Mouse (Mus musculus) gastrocnemius, postnatal 25 days (tissue): Measurements from ENCODE around the gene Lhfpl4. TPM values are rescaled to one million over a fixed set of nuclear protein-coding genes. Genes with fewer than 3 reads are reported as not detected.

Experiments
- DNase-seq: peaks from one replicate; pipeline ENCODE4 v3.0.0; 2022
- total RNA-seq, 2 experiments: library from RNA; stranded (reverse); gene quantifications; 1 replicate in 1 of 2; 2 replicates in 1 of 2; pipeline ENCODE4 v1.2.3; 2021

Gene Lhfpl4
- total RNA-seq, 2 experiments from 2014 or later = 0.38 to 0.54 TPM

DNA sequence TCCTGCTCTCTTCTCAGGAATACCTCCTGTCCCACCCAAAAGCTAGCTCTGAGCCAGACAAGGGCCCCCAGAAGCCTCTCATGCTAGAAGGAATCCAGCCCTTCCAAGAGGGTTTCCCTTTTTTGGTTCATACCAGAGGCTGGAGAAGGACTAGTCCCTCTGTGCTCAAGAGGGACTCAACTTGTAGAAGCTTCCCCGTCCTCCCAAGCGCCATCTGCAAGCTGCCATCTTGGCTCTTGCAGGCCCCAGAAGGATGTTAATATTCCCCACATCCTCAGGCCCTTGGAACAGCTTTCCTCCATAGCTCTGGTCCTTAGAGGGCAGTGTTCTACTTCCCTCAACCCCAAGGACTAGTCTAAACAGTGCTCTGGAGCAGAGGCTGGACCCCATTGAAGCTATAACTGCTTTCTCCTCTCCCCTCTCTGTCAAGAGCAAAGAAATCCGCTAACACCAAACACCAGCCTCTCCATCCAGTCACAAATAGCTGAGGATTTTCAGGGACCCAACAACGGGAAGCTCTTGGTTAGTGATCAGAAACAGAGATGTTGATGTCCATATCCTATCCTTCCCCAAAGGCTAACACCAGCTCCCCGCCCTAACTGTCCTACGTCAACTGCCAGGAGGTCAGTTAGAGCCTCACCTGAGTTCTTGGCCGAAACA lies 26.7 kb downstream of the Lhfpl4 start:
- DNase-seq = no peak

DNA sequence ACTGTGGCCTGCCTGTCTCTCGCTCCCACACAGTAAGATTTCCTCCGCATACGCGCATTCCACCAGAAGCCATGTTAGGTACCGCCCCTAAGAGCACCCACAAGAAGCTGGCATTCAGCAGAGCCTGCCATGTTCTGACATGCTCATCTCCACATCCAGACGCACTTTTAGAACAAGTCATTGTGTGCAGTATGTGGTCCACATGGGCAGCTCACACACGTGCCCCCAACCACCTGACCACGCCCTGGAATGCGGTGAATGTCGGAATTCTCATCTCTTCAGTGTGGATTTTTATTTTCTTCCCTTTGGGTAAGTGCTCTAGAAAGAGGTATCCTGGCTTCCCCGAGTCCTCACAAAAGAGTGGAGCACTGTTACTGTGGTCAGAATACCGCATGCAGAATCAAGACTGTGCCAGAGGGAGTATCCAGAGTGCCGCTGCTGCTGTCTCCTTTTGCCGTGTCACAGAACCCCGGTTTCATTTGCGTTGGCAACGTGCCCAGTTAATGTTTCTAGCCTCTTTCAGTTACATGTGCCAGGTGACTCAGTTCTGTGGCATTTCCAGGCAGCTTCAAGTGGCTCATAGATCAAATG lies 28.4 kb downstream of the Lhfpl4 start:
- DNase-seq = peak; percentile 52

DNA sequence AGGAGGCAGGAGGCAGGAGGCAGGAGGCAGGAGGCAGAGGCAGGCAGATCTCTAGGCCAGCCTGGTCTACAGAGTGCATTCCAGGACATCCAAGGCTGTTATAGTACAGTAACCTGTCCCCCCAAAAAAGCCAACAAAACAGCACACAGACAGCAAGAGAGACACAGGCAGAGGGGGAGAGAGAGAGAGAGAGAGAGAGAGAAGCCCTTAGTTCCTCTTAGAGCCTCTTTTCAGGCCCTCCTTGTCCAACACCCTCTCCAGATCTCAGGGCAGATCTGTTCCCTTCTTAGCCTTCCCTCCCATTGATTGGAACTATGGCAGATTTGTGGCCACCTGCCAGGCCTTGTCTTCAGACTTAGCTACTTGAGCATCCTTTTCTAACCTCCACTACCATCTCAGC lies 31.7 kb downstream of the Lhfpl4 start:
- no peak for DNase-seq

DNA sequence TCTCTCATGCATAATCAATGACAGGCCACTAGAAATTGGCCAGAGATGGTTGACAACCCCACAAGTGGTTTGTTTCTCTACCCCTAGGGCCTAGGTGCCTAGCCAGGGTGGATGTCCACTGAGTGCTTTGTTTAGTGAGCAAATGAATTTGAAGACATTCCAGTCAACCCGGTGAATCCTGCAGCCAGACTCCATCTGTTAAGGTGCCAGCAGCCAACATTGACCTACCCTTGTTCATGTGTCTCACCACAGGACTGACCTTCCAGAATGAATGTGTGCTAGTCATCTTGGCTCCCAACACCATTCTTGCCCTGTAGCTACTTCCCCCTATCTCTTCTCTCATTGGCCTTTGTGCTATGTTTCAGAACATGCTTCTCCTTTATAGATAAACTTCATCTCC lies 33.2 kb downstream of the Lhfpl4 start:
- DNase-seq = no peak

DNA sequence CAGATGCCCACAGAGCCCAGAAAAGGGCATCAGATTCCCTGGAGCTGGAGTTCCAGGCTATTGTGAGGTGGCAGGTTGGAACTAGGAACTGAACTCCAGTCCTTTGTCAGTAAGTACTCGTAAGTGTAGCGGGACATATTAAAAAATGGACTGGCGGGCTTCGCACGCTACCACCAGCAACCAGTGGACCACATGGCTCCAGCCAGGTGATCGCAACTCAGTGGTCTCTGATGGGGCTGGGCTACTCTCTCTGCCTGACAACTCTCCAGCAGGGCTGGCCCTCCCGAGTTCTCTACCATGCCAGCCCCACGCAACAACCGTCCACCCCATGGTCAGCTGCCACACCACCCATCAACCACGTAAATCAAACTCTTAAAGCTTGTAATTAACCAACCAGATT lies 35.1 kb downstream of the Lhfpl4 start:
- no peak for DNase-seq

DNA sequence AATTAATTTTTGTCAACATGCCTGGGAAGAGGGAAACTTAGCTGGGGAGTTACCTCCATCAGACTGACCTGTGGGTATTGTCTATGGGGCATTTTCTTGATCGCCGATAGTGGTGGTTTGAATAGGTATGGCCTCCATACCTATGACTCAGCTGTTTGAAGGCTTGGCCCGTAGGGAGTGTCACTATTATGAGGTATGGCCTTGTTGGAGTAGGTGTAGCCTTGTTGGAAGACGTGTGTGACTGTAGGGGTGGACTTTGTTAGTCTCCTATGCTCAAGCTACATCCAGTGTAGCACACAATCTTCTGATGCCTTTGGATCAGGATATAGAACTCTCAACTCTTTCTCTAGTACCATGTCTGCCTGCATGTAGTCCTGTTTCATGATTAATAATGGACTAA lies 39.1 kb downstream of the Lhfpl4 start:
- no peak for DNase-seq

DNA sequence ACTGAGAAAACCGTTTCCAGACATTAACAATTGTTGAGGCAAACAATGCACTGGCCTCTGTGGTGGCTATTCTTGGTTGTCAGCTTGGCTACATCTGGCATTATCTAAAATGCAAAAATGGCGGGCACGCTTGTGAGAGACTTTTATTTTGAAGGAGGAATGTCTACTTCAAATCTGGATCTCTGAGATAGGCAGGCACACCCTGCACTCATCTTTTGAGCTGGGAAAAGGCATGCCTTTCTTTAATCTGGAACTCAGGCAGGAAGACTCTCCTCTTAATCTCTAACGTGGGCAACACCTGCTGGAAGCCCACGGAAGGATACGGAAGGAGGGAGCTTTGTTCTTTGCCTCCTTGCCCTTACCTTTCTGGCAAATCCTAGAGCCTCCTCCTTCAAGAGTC lies 40.3 kb downstream of the Lhfpl4 start:
- DNase-seq = no peak

DNA sequence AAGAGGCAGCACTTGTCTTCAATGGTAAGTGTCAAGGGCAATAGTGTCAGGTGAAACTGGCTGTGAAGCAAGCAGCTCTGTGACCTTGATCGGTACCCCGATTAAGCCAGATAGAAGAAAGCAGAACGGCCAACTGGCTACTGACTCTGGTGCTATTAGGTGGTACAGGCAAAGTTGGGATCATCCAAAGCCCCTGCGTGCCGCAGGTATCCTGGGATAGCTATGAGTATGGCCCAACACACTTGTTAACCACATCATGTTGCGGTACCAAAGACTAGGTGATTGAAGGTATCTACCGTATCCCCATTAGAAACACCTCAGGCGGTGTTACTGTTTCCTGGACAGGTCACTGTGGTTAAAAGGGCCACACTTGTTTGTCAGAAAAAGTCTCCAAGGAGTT lies 41.1 kb downstream of the Lhfpl4 start:
- DNase-seq = no peak

DNA sequence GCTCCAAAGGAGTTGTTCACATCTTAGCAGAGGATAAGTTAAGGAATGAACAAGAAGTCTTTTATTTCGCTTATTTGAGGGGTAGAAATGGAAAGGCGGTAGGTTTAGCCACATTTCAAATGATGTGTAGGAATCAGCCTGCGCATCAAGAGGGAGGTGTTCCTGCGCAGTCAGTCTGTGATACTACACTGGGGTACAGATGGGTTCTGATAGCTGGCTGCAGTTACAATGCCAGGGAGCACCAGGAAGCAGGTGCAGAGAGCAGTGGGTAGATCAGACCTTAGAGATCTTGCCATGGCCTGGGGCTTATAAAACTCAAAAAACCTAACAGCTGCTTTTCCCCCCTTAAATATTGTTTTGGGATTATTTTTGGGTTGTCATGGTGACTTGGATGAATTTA lies 49.9 kb downstream of the Lhfpl4 start:
- no peak for DNase-seq

DNA sequence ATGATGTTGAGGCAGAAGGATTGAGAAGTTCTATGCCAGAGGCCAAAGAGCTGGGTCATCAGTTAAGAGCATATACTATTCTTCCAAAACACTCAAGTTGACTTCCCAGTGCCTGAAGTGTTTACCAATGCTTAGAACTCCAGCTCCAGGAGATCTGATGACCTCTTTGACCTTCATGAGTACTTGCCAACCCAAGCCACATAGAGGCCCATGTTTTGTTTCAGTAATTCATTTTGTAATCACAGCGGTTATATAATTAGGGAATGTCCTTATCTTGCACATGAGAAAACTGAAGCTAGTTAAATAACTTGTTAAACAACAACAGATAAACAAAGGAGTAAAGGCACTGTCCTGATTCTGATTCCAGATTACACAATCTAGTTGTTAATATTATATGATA lies 50.4 kb downstream of the Lhfpl4 start:
- no peak for DNase-seq

DNA sequence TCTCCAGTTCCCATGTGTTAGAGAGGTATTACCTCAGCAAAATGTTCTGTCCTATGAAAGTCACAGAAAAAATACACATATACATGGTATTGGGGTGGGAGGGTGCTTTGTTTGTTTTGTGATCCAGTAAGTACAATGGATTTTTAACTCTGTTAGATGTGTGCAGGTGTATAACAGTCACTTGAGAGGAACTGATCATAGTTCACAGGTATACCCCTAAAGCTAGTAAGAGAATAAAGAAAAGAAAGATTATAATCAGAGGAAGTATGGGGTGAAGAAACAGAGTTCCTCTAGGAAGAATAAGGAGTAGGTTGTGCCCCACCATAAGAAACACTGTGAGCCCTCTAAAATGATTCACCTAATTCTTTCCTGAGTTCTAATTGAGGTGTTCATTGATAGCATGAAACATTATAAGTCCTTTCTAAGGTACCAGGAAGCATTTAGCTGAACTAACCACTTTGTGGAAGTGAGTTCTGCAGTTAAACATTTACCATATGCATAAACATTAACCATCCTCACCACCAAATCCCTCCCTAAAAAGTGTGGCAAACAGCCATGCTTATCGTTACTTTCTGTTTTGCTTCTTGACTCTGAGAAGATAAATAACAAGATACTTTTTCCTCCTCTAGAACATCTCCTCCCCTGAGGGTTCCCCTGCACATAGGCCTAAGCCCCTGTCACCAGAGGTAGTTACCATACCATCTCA lies 53.6 kb downstream of the Lhfpl4 start:
- DNase-seq = no peak

DNA sequence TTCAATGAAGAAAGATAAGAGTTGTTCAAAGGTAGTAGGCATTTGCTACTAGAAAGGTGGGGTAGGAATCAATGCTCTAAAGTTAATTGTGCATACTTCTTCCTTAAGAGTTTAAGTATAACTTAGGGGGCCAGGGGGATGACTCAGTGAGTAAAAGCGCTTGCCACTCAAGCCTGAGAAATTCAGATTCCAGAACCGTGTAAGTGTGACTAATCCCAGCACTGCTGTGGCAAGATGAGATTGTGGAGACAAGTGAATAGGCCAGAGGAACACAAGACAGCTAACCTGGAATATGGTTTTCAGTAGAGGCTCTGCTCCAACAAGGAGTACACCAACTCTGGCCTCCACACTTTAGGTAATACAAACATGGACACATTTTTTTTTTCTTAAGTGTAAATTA lies 61.8 kb downstream of the Lhfpl4 start:
- no peak for DNase-seq

DNA sequence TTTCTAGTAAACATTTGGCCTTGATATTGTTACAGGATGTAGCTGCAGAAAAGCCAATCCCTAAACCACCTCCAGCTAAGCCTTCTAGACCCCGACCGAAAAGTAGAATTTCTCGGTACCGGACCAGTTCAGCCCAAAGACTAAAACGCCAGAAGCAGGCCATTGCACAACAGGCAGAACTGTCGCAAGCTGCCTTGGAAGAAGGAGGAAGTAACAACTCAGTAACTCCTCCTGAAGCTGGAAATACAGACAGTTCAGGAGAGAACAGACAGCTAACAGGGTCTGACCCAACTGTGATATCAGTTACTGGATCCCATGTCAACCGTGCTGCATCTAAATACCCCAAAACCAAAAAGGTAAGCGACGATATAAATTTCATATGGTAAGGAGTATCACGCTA lies 74.4 kb downstream of the Lhfpl4 start:
- no peak for DNase-seq

Other genes starting within 250 kb of the Lhfpl4 start
- gene Srgap3, start 248.1 kb downstream of the Lhfpl4 start, total RNA-seq = 1 to 10 TPM; 1.8 to 2.1 TPM
- 10 to 100 TPM; 13.6 to 14.6 TPM for gene Thumpd3, start 149.2 kb downstream of the Lhfpl4 start, total RNA-seq
- gene Setd5, start 118.0 kb downstream of the Lhfpl4 start, total RNA-seq = 10 to 100 TPM; 23.0 to 26.0 TPM
- gene Mtmr14, start 42.5 kb upstream of the Lhfpl4 start, total RNA-seq = 10 to 100 TPM; 13.2 to 14.5 TPM
- gene Cpne9, start 86.9 kb upstream of the Lhfpl4 start, total RNA-seq = not detected
- 1 to 10 TPM; 7.8 to 8.3 TPM for gene Brpf1, start 111.8 kb upstream of the Lhfpl4 start, total RNA-seq
- gene Ogg1, start 131.6 kb upstream of the Lhfpl4 start, total RNA-seq = 1 to 10 TPM; 4.0 to 6.0 TPM
- gene Camk1, start 148.6 kb upstream of the Lhfpl4 start, total RNA-seq = 10 to 100 TPM; 29.7 to 36.4 TPM
- 10 to 100 TPM; 14.0 to 14.4 TPM for gene Tada3, start 182.5 kb upstream of the Lhfpl4 start, total RNA-seq
- 10 to 100 TPM; 48.4 to 55.3 TPM for gene Arpc4, start 182.7 kb upstream of the Lhfpl4 start, total RNA-seq
- gene Ttll3, start 193.9 kb upstream of the Lhfpl4 start, total RNA-seq = 1 to 10 TPM; 1.6 to 1.7 TPM
- gene Rpusd3, start 224.0 kb upstream of the Lhfpl4 start, total RNA-seq = 1 to 10 TPM; 8.0 to 9.7 TPM
- gene Cidec, start 240.4 kb upstream of the Lhfpl4 start, total RNA-seq = 10 to 100 TPM in 1 of 2 experiments, 1 to 10 TPM in 1; 1.1 to 67.8 TPM
- 10 to 100 TPM; 27.6 to 29.8 TPM for gene Jagn1, start 247.2 kb upstream of the Lhfpl4 start, total RNA-seq